Mouse (Mus musculus): Measurements from ENCODE around the gene Sdhaf1. TPM values are rescaled to one million over a fixed set of nuclear protein-coding genes. Genes with fewer than 3 reads are reported as not detected.

Gene Sdhaf1
- polyA plus RNA-seq (2014; fragmentation: Nextera tagmentation; extraction: Ambion mirVana) = 24.4 and 25.0 TPM in 2 replicates

GRCm38 (mm10) chr7:30323795-30324194, at the start of gene Sdhaf1:
TSS of gene Sdhaf1 (minus strand) at chr7:30323895.
- Histone ChIP-seq H3K9me3 (replicated peaks; ENCODE audit: control insufficient read depth, low read length) (no peaks in the 10 kb centered on the region), H3K4me1 (ENCODE audit: control insufficient read depth, insufficient read depth, low read length) (no peaks in the 10 kb centered on the region), H3K27ac (replicated peaks; ENCODE audit: low read depth, low read length) (0 out of 2 replicates have a peak within 1 kb of the TSS, but pooled peaks have one; percentile 9), H3K4me3 (ENCODE audit: low read depth, low read length) (peak within 1 kb of the TSS; percentile 87), H3K4me2 (ENCODE audit: low read depth, low read length) (peak within 1 kb of the TSS; percentile 83), H3K36me3 (replicated peaks; ENCODE audit: control insufficient read depth, insufficient read depth, low read depth, low read length) (no peaks in the 10 kb centered on the region), H3K9ac (replicated peaks; ENCODE audit: low read length) (peak within 1 kb of the TSS; percentile 87), H3K27me3 (ENCODE audit: control insufficient read depth, insufficient read depth, low read length) (no peaks in the 10 kb centered on the region)
- DNase-seq (ENCODE audit: low spot score) (no peak), ATAC-seq (replicated peaks; ENCODE audit: insufficient number of reproducible peaks, low FRiP score, low TSS enrichment, low read depth) (no peak)
- 74% methylated on average over 3 of the region's 3 CpGs for WGBS

- Histone ChIP-seq H3K9me3 (replicated peaks; ENCODE audit: control insufficient read depth, low read length) (no peaks in the 10 kb centered on the region), H3K4me1 (ENCODE audit: control insufficient read depth, insufficient read depth, low read length) (no peaks in the 10 kb centered on the region), H3K4me3 (ENCODE audit: low read depth, low read length) (no peak overlapping the region), H3K27me3 (ENCODE audit: control insufficient read depth, insufficient read depth, low read length) (peaks cover 4% of the 10 kb centered on the region; the same call in 1 of the 2 replicates), H3K4me2 (ENCODE audit: low read depth, low read length) (no peak overlapping the region), H3K36me3 (replicated peaks; ENCODE audit: control insufficient read depth, insufficient read depth, low read depth, low read length) (no peaks in the 10 kb centered on the region), H3K9ac (replicated peaks; ENCODE audit: low read length) (no peak overlapping the region), H3K27ac (replicated peaks; ENCODE audit: low read depth, low read length) (no peak overlapping the region)
- 71% methylated on average over 2 of the region's 2 CpGs for WGBS
- ATAC-seq (replicated peaks; ENCODE audit: insufficient number of reproducible peaks, low FRiP score, low TSS enrichment, low read depth) = no peak
- DNase-seq (ENCODE audit: low spot score) = no peak
Measured at GRCm38 (mm10) chr7:30367466-30367865, 43.8 kb upstream of the Sdhaf1 start.

DNA sequence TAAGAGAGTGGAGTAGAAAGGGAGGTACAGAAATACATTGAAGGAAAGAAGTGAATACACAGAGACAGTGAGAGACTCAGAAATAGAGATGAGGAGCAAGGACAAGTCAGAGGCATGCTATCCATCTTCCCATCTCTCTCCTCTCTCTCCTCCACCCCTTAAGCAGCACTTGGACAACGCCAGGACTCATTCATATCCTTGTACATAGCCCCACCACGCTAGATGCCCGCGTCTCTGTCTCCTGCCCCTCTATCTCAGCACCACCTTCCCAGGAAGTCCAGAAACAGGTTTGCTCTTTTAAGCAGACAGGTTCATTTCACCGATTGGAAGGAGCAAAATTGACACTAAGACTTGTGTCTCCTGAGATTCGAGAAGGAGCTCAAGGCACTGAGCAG, 39.6 kb upstream of the Sdhaf1 start:
- peak overlapping the region; percentile 90 for H3K4me2 ChIP-seq (ENCODE audit: low read depth, low read length)
- H3K27ac ChIP-seq (replicated peaks; ENCODE audit: low read depth, low read length) = no peak overlapping the region
- H3K9me3 ChIP-seq (replicated peaks; ENCODE audit: control insufficient read depth, low read length) = no peaks in the 10 kb centered on the region
- H3K4me3 ChIP-seq (ENCODE audit: low read depth, low read length) = peak overlapping the region; percentile 75
- H3K9ac ChIP-seq (replicated peaks; ENCODE audit: low read length) = no peak overlapping the region
- H3K4me1 ChIP-seq (ENCODE audit: control insufficient read depth, insufficient read depth, low read length) = no peaks in the 10 kb centered on the region; the same call in 1 of the 2 replicates
- 68% methylated on average over 6 of the region's 6 CpGs for WGBS
- H3K27me3 ChIP-seq (ENCODE audit: control insufficient read depth, insufficient read depth, low read length) = peaks cover 4% of the 10 kb centered on the region; the same call in 1 of the 2 replicates
- no peak for ATAC-seq (replicated peaks; ENCODE audit: insufficient number of reproducible peaks, low FRiP score, low TSS enrichment, low read depth)
- H3K36me3 ChIP-seq (replicated peaks; ENCODE audit: control insufficient read depth, insufficient read depth, low read depth, low read length) = no peaks in the 10 kb centered on the region
- no peak for DNase-seq (ENCODE audit: low spot score)

DNA sequence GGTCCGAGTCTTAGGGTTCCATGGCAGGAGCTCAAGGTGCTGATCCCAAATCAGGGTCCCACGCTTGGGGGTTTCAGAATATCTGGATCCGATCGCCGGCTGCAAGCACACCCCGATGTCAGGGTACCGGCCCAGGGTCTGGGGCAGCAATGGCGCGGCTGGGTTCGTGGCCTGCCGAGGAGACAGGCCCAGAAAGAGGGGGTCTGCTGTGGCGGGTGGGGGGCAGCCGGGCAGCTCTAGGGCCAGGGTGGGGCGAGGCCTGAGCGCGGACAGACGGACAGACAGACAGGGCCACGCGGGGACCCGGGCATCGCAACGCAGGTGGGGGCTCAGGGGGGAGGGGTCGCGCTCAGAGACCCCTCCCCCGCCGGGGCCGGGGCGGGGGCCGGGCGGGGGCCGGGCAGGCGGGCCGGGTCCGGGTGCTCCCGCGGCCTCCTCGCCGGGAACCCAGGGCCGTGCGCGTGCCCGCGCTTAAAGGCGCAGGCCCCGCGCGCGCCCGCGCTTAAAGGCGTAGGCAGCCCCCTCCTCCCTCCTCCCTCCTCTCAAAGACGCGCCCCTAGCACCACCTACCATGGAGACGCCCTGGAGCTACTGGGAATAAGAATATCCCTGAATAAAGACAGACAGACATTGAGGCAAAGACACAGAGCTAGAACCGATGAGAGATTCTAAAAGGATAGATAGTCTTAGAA, 39.1 kb upstream of the Sdhaf1 start, which contains the start of gene Lrfn3:
Gene Lrfn3, minus strand, starts transcription at position 121 of the 692 bp plus-strand sequence.
- DNase-seq (ENCODE audit: low spot score) (peak; percentile 93), ATAC-seq (replicated peaks; ENCODE audit: insufficient number of reproducible peaks, low FRiP score, low TSS enrichment, low read depth) (peak; percentile 64; the same call in 1 of the 2 replicates)
- peaks cover 4% of the 10 kb centered on the region; the same call in 1 of the 2 replicates for H3K27me3 ChIP-seq (ENCODE audit: control insufficient read depth, insufficient read depth, low read length)
- H3K4me2 ChIP-seq (ENCODE audit: low read depth, low read length) = peak within 1 kb of the TSS; percentile 90
- H3K4me1 ChIP-seq (ENCODE audit: control insufficient read depth, insufficient read depth, low read length) = no peaks in the 10 kb centered on the region; the same call in 1 of the 2 replicates
- peak within 1 kb of the TSS; percentile 84 for H3K9ac ChIP-seq (replicated peaks; ENCODE audit: low read length)
- peak within 1 kb of the TSS; percentile 75 for H3K4me3 ChIP-seq (ENCODE audit: low read depth, low read length)
- no peaks in the 10 kb centered on the region for H3K36me3 ChIP-seq (replicated peaks; ENCODE audit: control insufficient read depth, insufficient read depth, low read depth, low read length)
- 1% methylated on average over 50 of the region's 55 CpGs for WGBS
- no peaks in the 10 kb centered on the region for H3K9me3 ChIP-seq (replicated peaks; ENCODE audit: control insufficient read depth, low read length)
- H3K27ac ChIP-seq (replicated peaks; ENCODE audit: low read depth, low read length) = no peak within 1 kb of the TSS

DNA sequence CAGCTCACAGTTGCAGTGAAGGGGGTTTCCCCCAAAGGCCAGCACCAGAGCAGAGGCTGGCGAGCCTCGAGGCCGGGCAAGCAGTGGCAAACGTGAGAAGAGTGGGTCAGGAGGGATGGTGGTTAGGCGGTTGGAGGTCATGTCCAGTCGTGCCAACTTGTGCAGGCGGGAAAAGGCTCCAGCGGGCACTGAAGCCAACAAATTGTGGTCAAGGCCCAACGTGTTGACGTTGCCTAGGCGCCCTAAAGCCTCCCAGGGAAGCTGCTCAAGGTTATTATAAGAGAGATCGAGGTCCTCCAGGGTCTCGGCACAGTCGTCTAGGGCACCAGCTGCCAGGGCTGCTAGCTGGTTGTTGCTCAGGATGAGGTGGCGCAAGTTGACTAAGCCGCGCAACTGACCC, 36.3 kb upstream of the Sdhaf1 start:
- Histone ChIP-seq H3K4me1 (ENCODE audit: control insufficient read depth, insufficient read depth, low read length) (no peaks in the 10 kb centered on the region; the same call in 1 of the 2 replicates), H3K4me3 (ENCODE audit: low read depth, low read length) (no peak overlapping the region), H3K4me2 (ENCODE audit: low read depth, low read length) (no peak overlapping the region), H3K27ac (replicated peaks; ENCODE audit: low read depth, low read length) (no peak overlapping the region), H3K36me3 (replicated peaks; ENCODE audit: control insufficient read depth, insufficient read depth, low read depth, low read length) (peaks cover 4% of the 10 kb centered on the region; the same call in 1 of the 2 replicates), H3K9me3 (replicated peaks; ENCODE audit: control insufficient read depth, low read length) (no peaks in the 10 kb centered on the region), H3K9ac (replicated peaks; ENCODE audit: low read length) (no peak overlapping the region), H3K27me3 (ENCODE audit: control insufficient read depth, insufficient read depth, low read length) (peaks cover 4% of the 10 kb centered on the region; the same call in 1 of the 2 replicates)
- ATAC-seq (replicated peaks; ENCODE audit: insufficient number of reproducible peaks, low FRiP score, low TSS enrichment, low read depth) = no peak
- WGBS = 93% methylated on average over 17 of the region's 17 CpGs
- DNase-seq (ENCODE audit: low spot score) = no peak

- Histone ChIP-seq H3K27ac (replicated peaks; ENCODE audit: low read depth, low read length) (no peak overlapping the region), H3K4me2 (ENCODE audit: low read depth, low read length) (no peak overlapping the region), H3K9ac (replicated peaks; ENCODE audit: low read length) (no peak overlapping the region), H3K4me3 (ENCODE audit: low read depth, low read length) (no peak overlapping the region), H3K36me3 (replicated peaks; ENCODE audit: control insufficient read depth, insufficient read depth, low read depth, low read length) (peaks cover 4% of the 10 kb centered on the region; the same call in 1 of the 2 replicates), H3K4me1 (ENCODE audit: control insufficient read depth, insufficient read depth, low read length) (no peaks in the 10 kb centered on the region; the same call in 1 of the 2 replicates), H3K27me3 (ENCODE audit: control insufficient read depth, insufficient read depth, low read length) (peaks cover 4% of the 10 kb centered on the region; the same call in 1 of the 2 replicates), H3K9me3 (replicated peaks; ENCODE audit: control insufficient read depth, low read length) (no peaks in the 10 kb centered on the region)
- no peak for DNase-seq (ENCODE audit: low spot score)
- ATAC-seq (replicated peaks; ENCODE audit: insufficient number of reproducible peaks, low FRiP score, low TSS enrichment, low read depth) = no peak
- 89% methylated on average over 31 of the region's 31 CpGs for WGBS
Measured at GRCm38 (mm10) chr7:30359276-30359865, 35.7 kb upstream of the Sdhaf1 start.

DNA sequence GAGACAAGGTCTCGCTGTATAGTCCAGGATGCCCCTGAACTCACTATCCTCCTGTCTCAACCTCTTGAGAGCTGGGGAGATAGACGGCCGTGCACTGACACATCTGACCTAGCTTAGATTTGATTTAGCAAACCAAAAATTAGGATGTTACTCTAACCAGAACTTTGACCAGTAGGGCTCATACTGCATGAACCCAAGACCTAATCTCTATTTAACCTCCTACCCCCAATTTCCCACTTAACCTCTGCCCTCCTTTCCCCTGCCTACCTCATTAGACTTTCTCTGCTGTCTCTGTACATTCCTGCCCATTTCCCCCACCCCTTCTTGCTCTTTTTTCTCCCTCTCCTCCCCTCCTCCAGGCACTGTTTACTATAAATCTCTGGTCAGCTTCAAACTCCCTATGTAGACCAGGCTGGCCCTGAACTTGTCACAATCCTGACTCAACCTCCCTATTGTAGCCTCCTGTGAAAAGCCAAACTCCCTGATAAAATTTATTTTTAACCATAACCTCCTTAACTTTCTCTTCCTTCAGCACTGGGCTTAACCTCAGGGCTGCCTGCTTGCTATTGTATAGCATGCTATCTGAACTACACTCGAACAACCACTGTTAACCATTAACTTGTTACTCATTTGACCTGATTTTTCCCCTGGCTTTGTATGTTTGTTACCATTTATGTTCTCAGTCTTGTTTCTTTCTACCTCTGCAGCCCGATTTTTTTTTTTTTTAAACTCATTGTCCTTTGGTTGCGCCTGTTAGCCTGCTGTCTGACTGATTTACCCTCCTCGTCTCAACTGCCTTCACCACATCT, 34.9 kb upstream of the Sdhaf1 start:
- Histone ChIP-seq H3K4me1 (ENCODE audit: control insufficient read depth, insufficient read depth, low read length) (no peaks in the 10 kb centered on the region; the same call in 1 of the 2 replicates), H3K27me3 (ENCODE audit: control insufficient read depth, insufficient read depth, low read length) (no peaks in the 10 kb centered on the region; the same call in 1 of the 2 replicates), H3K9ac (replicated peaks; ENCODE audit: low read length) (no peak overlapping the region), H3K36me3 (replicated peaks; ENCODE audit: control insufficient read depth, insufficient read depth, low read depth, low read length) (peaks cover 4% of the 10 kb centered on the region; the same call in 1 of the 2 replicates), H3K4me3 (ENCODE audit: low read depth, low read length) (no peak overlapping the region), H3K4me2 (ENCODE audit: low read depth, low read length) (no peak overlapping the region), H3K27ac (replicated peaks; ENCODE audit: low read depth, low read length) (no peak overlapping the region), H3K9me3 (replicated peaks; ENCODE audit: control insufficient read depth, low read length) (no peaks in the 10 kb centered on the region)
- 60% methylated on average over 7 of the region's 7 CpGs for WGBS
- ATAC-seq (replicated peaks; ENCODE audit: insufficient number of reproducible peaks, low FRiP score, low TSS enrichment, low read depth) (no peak), DNase-seq (ENCODE audit: low spot score) (no peak)
